Mouse (Mus musculus) forebrain, embryonic 12.5 days (tissue): ENCODE results near the gene Hipk1. TPM values are rescaled to one million over a fixed set of nuclear protein-coding genes. Genes with fewer than 3 reads are reported as not detected.

Experiments
- ATAC-seq: fragments of 200-750 bp; cut with Nextera tagmentation; 2 replicates; pipeline ENCODE4 v1.8.0; 2017; ENCODE audit warnings: moderate TSS enrichment; ENCODE audit not compliant: low FRiP score
- H3K27ac ChIP-seq: fragments of 300-500 bp; sonication (generic); 2 replicates; pipeline ENCODE4 v1.5.1; 2016; ENCODE audit warnings: mild to moderate bottlenecking
- H3K27me3 ChIP-seq: fragments of 300-500 bp; sonication (generic); 2 replicates; pipeline ENCODE4 v1.6.1; 2016; ENCODE audit warnings: mild to moderate bottlenecking
- H3K36me3 ChIP-seq: fragments of 300-500 bp; sonication (generic); replicated peaks from 2 replicates; pipeline ENCODE4 v1.6.1; 2016; ENCODE audit warnings: mild to moderate bottlenecking
- H3K4me1 ChIP-seq: fragments of 300-500 bp; sonication (generic); 2 replicates; pipeline ENCODE4 v1.6.1; 2016
- H3K4me2 ChIP-seq: fragments of 300-500 bp; sonication (generic); 2 replicates; pipeline ENCODE4 v1.6.1; 2016; ENCODE audit warnings: mild to moderate bottlenecking, moderate library complexity
- H3K4me3 ChIP-seq: fragments of 300-500 bp; sonication (generic); replicated peaks from 2 replicates; pipeline ENCODE4 v1.5.1; 2016; ENCODE audit warnings: mild to moderate bottlenecking
- H3K9ac ChIP-seq: fragments of 300-500 bp; sonication (generic); 2 replicates; pipeline ENCODE4 v1.6.1; 2016; ENCODE audit warnings: mild to moderate bottlenecking
- H3K9me3 ChIP-seq: fragments of 300-500 bp; sonication (generic); 2 replicates; pipeline ENCODE4 v1.6.1; 2016
- WGBS: fragments of 180-500 bp; shearing (Covaris S2); methylation state at CpG from one replicate; pipeline ENCODE4 v1.1.7; 2016; 5-methylcytosine and 5-hydroxymethylcytosine counted together
- polyA plus RNA-seq: library from polyadenylated mRNA; unstranded; fragments of >200 nt; fragmentation: Nextera tagmentation; extraction: Ambion mirVana; gene quantifications from 2 replicates; pipeline ENCODE4 v1.2.1, GENCODE M21; 2016

Gene Hipk1
- polyA plus RNA-seq, 1 experiment from 2014 or later, result 18.5 TPM

GRCm38 (mm10) chr3:103737778-103738571 is 53.4 kb downstream of the Hipk1 start, which contains the start of gene Olfml3:
TSS of gene Olfml3 (minus strand) at chr3:103738001.
- Histone ChIP-seq H3K36me3 (peaks cover 6% of the 10 kb centered on the region; the same call in 1 of the 2 replicates), H3K27me3 (peaks cover 6% of the 10 kb centered on the region), H3K4me1 (peaks cover 62% of the 10 kb centered on the region), H3K4me3 (peak within 1 kb of the TSS; percentile 19), H3K27ac (peak within 1 kb of the TSS; percentile 89), H3K9ac (0 out of 2 replicates have a peak within 1 kb of the TSS, but pooled peaks have one; percentile 26), H3K4me2 (peak within 1 kb of the TSS; percentile 51), H3K9me3 (no peaks in the 10 kb centered on the region)
- WGBS, result under 1% methylated on average over 18 of the region's 18 CpGs
- ATAC-seq, result peak; percentile 72

GRCm38 (mm10) chr3:103737061-103737754 is 54.2 kb downstream of the Hipk1 start:
- Histone ChIP-seq H3K4me3 (no peak overlapping the region; the same call in 1 of the 2 replicates), H3K9ac (no peak overlapping the region)

GRCm38 (mm10) chr3:103735776-103736600 is 55.4 kb downstream of the Hipk1 start:
- no peak overlapping the region for H3K4me3 ChIP-seq
- peaks cover 66% of the 10 kb centered on the region for H3K4me1 ChIP-seq
- WGBS, result 82% methylated on average over 28 of the region's 28 CpGs
- H3K27me3 ChIP-seq, result peaks cover 10% of the 10 kb centered on the region
- ATAC-seq, result no peak
- no peaks in the 10 kb centered on the region for H3K36me3 ChIP-seq
- no peak overlapping the region for H3K9ac ChIP-seq
- H3K9me3 ChIP-seq, result no peaks in the 10 kb centered on the region
- no peak overlapping the region for H3K27ac ChIP-seq
- H3K4me2 ChIP-seq, result peak overlapping the region; percentile 13; the same call in 1 of the 2 replicates

More at GRCm38 (mm10) chr3:103737061-103737754, 54.2 kb downstream of the Hipk1 start:
- peaks cover 66% of the 10 kb centered on the region for H3K4me1 ChIP-seq
- H3K4me2 ChIP-seq, result peak overlapping the region; percentile 51
- H3K27ac ChIP-seq, result peak overlapping the region; percentile 89
- H3K27me3 ChIP-seq, result peaks cover 6% of the 10 kb centered on the region
- H3K36me3 ChIP-seq, result peaks cover 3% of the 10 kb centered on the region; the same call in 1 of the 2 replicates
- 0 out of 2 replicates have a peak, but pooled peaks have one; percentile 0 for ATAC-seq
- no peaks in the 10 kb centered on the region for H3K9me3 ChIP-seq
- WGBS, result 60% methylated on average over 16 of the region's 16 CpGs

- Histone ChIP-seq H3K9me3 (no peaks in the 10 kb centered on the region), H3K9ac (peak overlapping the region; percentile 18; the same call in 1 of the 2 replicates), H3K36me3 (no peaks in the 10 kb centered on the region), H3K27ac (peak overlapping the region; percentile 65), H3K4me1 (peaks cover 59% of the 10 kb centered on the region), H3K27me3 (peaks cover 10% of the 10 kb centered on the region), H3K4me3 (no peak overlapping the region), H3K4me2 (peak overlapping the region; percentile 50)
- ATAC-seq, result peak; percentile 8; the same call in 1 of the 2 replicates
- 9% methylated on average over 11 of the region's 11 CpGs for WGBS
Measured at GRCm38 (mm10) chr3:103734696-103735519, 56.5 kb downstream of the Hipk1 start.

GRCm38 (mm10) chr3:103733799-103734695 is 57.3 kb downstream of the Hipk1 start:
- H3K27ac ChIP-seq, result peak overlapping the region; percentile 65
- H3K9ac ChIP-seq, result peak overlapping the region; percentile 29
- ATAC-seq, result peak; percentile 63
- no peaks in the 10 kb centered on the region for H3K9me3 ChIP-seq
- H3K4me2 ChIP-seq, result peak overlapping the region; percentile 50
- H3K36me3 ChIP-seq, result no peaks in the 10 kb centered on the region
- peak overlapping the region; percentile 11; the same call in 1 of the 2 replicates for H3K4me3 ChIP-seq
- WGBS, result 6% methylated on average over 18 of the region's 19 CpGs
- H3K4me1 ChIP-seq, result peaks cover 59% of the 10 kb centered on the region
- H3K27me3 ChIP-seq, result peaks cover 10% of the 10 kb centered on the region

GRCm38 (mm10) chr3:103733176-103733575 is 58.2 kb downstream of the Hipk1 start:
- H3K27ac ChIP-seq, result no peak overlapping the region
- H3K9me3 ChIP-seq, result no peaks in the 10 kb centered on the region
- H3K9ac ChIP-seq, result no peak overlapping the region
- no peaks in the 10 kb centered on the region for H3K36me3 ChIP-seq
- peaks cover 10% of the 10 kb centered on the region for H3K27me3 ChIP-seq
- no peak for ATAC-seq
- WGBS, result 28% methylated on average over 2 of the region's 2 CpGs
- no peak overlapping the region for H3K4me3 ChIP-seq
- H3K4me2 ChIP-seq, result no peak overlapping the region
- peaks cover 56% of the 10 kb centered on the region for H3K4me1 ChIP-seq

GRCm38 (mm10) chr3:103732116-103732515 is 59.2 kb downstream of the Hipk1 start:
- no peak overlapping the region for H3K4me3 ChIP-seq
- ATAC-seq, result no peak
- H3K36me3 ChIP-seq, result no peaks in the 10 kb centered on the region
- no peak overlapping the region for H3K9ac ChIP-seq
- H3K4me1 ChIP-seq, result peaks cover 46% of the 10 kb centered on the region
- no peak overlapping the region for H3K4me2 ChIP-seq
- WGBS, result 89% methylated on average over 3 of the region's 3 CpGs
- H3K27ac ChIP-seq, result no peak overlapping the region
- H3K9me3 ChIP-seq, result no peaks in the 10 kb centered on the region
- peaks cover 10% of the 10 kb centered on the region for H3K27me3 ChIP-seq

GRCm38 (mm10) chr3:103729850-103730249 is 61.5 kb downstream of the Hipk1 start:
- Histone ChIP-seq H3K9ac (no peak overlapping the region), H3K4me2 (no peak overlapping the region), H3K4me3 (no peak overlapping the region), H3K36me3 (no peaks in the 10 kb centered on the region), H3K27me3 (peaks cover 4% of the 10 kb centered on the region; the same call in 1 of the 2 replicates), H3K27ac (no peak overlapping the region), H3K9me3 (no peaks in the 10 kb centered on the region), H3K4me1 (peaks cover 23% of the 10 kb centered on the region)
- WGBS, result 90% methylated on average over 9 of the region's 9 CpGs
- no peak for ATAC-seq

GRCm38 (mm10) chr3:103727813-103728326 is 63.5 kb downstream of the Hipk1 start:
- H3K36me3 ChIP-seq, result no peaks in the 10 kb centered on the region
- H3K27ac ChIP-seq, result no peak overlapping the region
- H3K4me1 ChIP-seq, result peaks cover 3% of the 10 kb centered on the region
- WGBS, result 63% methylated on average over 2 of the region's 2 CpGs
- no peak for ATAC-seq
- no peak overlapping the region for H3K9ac ChIP-seq
- H3K9me3 ChIP-seq, result no peaks in the 10 kb centered on the region
- H3K4me2 ChIP-seq, result no peak overlapping the region
- H3K4me3 ChIP-seq, result no peak overlapping the region
- peaks cover 4% of the 10 kb centered on the region; the same call in 1 of the 2 replicates for H3K27me3 ChIP-seq

- no peak for ATAC-seq
- no peaks in the 10 kb centered on the region for H3K4me1 ChIP-seq
- no peak overlapping the region for H3K27ac ChIP-seq
- 51% methylated on average over 3 of the region's 3 CpGs for WGBS
- H3K4me3 ChIP-seq, result no peak overlapping the region
- H3K9me3 ChIP-seq, result no peaks in the 10 kb centered on the region
- H3K9ac ChIP-seq, result no peak overlapping the region
- H3K4me2 ChIP-seq, result no peak overlapping the region
- H3K27me3 ChIP-seq, result no peaks in the 10 kb centered on the region; the same call in 1 of the 2 replicates
- H3K36me3 ChIP-seq, result no peaks in the 10 kb centered on the region
Measured at GRCm38 (mm10) chr3:103726642-103727041, 64.7 kb downstream of the Hipk1 start.
